Mouse (Mus musculus) spleen, postnatal 14 days (tissue): ENCODE data around the gene Myt1.

Source experiments
- DNase-seq, 2 experiments: peaks; one replicate each; pipeline ENCODE4 v3.0.0; 2021 to 2022; ENCODE audit warnings: low spot score in 2 of 2

The Myt1 gene

GRCm38 (mm10) chr2:181763006-181763830 lies at the start of gene Myt1:
Gene Myt1 (plus strand): TSS chr2:181763332.
- no peak for DNase-seq

DNA sequence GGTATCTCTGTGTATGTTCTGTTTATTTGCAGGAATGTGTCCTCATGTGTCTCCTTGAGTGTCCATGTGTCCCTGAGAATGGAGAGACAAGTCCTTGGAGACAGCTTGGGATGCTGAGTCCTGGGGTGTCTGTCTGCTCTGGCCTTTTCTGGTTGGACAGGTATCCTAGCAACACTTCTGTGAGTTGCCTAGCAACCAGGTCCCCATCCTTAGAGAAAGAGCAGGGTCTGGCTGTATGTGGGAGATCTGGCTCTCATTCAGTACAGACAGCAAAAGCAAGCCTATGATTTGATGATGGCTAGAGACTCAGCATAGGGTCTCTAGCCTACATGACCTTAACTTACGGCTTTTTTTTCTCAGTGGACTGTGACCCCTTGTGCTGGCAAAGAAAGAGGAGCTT lies 49.4 kb upstream of the Myt1 start:
- DNase-seq, result no peak

DNA sequence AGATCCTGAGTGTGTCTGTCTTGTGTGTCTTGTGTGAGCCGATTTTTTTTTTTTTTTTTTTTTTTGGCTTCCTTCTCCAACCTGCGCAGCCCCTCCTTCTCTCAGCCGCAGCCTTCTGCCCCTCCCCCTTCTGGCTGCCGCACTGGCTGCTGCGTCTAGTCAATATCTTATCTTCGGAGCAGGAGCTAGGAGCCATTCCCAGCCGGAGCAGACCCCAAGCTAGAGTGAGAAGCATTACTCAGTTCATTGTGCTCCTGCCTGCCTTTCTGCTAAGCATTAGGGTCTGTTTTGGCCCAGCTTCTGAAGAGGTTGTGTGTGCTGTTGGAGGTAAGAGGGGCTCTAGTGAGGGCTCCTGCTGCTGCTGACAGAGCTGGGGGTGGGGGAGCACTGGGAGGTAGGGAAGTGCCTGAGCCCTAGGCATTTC lies 48.2 kb upstream of the Myt1 start, which contains the start of gene Oprl1:
TSS of gene Oprl1 (plus strand) at position 114 of the 424 bp plus-strand sequence.
- no peak for DNase-seq

GRCm38 (mm10) chr2:181715382-181715781 lies 47.8 kb upstream of the Myt1 start:
- no peak for DNase-seq

DNA sequence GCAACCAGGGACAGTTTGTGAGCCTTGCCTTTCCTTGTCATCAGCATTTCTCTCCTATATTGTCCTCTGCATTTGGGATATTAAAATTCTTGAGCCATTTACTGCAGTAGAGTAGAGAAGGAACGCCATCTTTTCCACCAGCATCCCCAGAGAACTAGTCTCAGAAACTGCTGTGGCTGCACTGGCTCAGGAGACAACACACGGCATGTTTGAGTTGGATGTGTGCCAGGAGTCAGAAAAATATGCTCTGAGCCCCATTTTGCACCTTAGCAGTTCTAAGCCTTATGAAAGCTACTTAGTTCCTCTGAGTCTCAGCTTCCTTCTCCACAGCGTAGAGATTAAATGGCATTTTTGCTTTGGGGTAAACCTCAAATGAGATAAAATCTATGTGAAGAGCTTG lies 46.1 kb upstream of the Myt1 start:
- DNase-seq, result no peak

- no peak for DNase-seq
Measured at GRCm38 (mm10) chr2:181720061-181720460, 43.1 kb upstream of the Myt1 start.

DNA sequence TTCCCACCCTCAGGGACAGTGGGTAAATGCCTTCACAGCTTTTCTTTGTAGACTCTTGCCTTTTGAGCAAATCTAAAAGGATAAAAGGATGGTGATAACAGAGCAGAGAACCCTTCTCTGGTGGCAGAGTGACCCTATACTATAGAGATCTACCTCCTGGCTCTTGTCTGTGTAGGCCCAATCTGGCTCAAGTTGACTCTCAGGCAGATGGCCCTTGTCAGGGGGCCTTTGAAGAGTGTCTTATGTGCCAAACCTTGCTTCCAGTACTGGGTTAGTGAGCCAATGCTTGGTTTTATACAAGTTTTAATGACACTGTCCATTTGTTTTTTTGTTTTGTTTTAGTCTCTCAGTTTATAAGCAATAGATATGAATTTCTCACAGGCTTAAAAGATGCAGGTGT lies 41.9 kb upstream of the Myt1 start:
- DNase-seq, result no peak

GRCm38 (mm10) chr2:181722213-181722612 lies 40.9 kb upstream of the Myt1 start:
- no peak for DNase-seq

DNA sequence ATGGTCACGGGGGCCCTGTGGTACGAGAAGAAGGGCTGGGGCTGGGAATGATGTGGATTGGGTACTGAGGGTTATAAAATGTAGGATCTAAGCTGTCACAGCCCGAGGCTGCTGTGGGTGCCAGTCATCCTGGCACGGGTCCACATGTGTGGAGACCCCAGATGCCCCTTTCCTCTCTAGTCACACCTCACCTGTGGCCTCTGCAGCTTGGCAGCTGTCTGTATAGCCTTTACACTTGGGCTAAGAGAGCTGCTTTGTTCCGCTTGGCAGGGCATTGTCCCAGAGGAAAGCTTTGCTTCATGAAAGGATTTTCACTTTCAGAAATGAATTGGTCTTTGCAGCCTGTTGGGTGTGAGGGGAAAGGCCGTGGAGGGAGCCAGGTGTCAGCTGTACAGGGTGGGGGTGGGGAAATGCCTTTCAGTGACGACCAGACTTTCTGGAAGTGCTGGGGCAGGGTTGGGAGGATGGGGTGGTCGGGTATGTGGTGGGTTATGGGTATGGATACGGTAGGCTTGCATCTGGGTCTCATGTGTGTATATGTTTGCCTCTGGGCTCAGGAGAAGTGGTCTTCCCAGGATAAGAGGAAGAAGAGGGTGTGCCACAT lies 35.4 kb upstream of the Myt1 start:
- DNase-seq, result no peak

- no peak for DNase-seq
Measured at GRCm38 (mm10) chr2:181730051-181730450, 33.1 kb upstream of the Myt1 start.

DNA sequence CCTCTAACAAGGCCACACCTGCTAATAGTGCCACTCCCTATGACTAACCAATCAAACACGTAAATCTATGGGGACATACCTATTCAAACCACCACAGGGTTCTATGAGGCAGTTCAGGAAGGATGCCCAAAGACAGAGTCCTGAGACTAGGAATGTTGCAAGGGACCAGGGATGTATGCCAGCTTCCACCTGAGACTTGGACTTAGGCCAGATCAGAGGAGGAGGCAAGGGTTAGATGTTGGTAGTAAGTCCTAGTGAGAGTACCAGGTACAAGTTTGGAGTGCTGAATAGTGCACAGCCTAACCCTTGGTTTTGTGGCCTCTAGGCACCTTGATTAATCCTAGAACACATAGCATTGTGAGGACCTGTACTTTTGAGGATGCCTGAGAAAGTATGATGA lies 10.5 kb upstream of the Myt1 start:
- DNase-seq, result no peak

DNA sequence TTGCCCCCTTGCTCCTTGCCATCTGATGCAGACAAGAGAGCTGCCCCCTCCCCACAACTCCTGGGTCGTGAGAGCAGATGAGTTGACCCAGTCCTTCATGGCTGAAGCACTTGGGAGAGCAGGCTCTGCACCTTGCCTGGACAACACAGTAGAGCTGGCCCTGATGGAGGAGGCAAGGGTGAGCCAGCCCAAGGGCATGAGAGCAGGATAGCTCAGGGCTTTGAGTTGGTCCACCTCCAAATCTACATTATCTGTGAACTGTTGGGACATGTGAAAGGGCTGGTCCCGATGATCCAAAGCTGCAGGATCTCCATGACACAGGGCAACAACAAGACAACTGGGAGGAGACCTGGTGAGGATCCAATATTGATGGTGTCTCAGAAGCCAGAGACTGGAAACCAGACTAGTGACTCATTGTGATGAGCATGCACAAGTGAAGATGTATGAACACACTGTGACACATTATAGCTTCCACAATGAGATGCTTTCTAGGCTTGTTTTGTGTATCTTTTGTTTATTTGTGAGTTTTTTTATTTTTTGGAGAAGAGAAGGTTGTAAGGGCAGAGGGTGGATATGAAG lies 4.9 kb upstream of the Myt1 start:
- no peak for DNase-seq

DNA sequence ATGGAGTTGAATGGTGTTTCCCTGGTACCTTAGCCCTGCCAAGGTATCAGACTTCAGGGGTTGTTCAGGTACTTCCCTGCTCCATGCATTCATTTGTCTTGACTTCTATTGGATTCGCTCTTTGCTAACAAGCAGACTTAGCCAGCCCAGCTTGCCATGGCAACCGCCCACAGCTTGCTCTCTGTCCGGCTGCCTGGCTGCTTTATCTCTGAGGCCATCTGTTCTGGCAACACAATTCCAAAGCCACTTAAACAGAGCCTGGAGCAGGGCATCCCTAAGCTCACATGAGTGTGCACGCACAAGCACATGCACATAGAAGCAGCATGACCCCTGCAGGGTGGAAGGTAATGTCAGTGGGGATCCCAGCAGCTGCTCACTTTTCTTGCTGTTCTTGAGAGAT lies 4.1 kb upstream of the Myt1 start:
- DNase-seq, result no peak

DNA sequence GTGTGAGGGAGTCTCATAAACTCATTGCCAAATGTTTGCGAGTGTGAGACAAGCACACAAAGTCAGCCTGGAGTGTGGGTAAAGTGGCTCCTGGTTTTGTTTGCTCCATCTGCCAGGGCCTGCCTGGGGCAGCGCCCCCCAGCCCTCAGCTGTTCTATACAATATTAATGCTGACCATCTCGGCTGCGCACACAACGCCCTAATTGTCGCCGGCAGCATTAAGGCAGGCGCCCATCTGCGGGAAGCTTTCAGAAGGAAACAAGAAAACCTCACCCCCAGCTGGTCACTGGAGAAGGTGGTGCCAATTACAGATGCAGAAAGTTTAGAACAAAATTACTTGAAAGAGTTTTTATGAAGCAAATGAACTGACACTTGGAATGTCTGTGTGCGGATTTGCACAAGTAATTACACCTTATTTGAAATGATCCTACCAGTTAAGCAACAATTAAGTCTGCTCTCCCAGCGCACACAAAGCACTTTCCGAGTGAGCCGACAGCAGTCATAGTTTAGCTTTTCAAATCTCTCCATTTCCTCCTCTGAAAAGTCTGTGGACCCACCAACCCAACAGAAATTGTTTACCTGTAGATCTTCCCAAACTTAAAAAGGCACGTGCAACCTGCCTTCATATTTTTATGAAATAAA lies 875 bp downstream of the Myt1 start:
- DNase-seq, result no peak

- no peak for DNase-seq
Measured at GRCm38 (mm10) chr2:181764600-181764999, 1.5 kb downstream of the Myt1 start.

- DNase-seq, result no peak
Measured at GRCm38 (mm10) chr2:181765251-181765650, 2.1 kb downstream of the Myt1 start.

GRCm38 (mm10) chr2:181766672-181767557 lies 3.8 kb downstream of the Myt1 start:
- no peak for DNase-seq

DNA sequence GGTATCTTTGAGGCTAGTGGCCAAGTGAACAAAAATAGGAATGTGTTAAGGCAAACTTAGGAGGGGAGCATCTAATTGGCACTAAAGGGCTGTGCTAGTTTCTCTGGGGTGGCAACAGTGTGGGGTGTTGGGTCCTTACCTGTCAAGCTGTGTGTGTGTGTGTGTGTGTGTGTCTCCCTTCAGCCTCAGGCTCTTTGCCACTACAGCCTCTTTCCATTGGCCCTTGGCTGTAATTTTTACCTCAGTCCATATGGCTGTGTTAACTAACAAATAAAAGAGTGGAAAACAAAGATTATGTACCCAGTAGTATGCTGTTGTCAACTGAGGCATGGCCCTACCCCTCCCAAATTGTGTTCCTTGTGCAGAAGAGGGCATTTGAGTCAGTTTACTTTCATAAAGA lies 5.3 kb downstream of the Myt1 start:
- no peak for DNase-seq

- no peak for DNase-seq
Measured at GRCm38 (mm10) chr2:181769397-181769796, 6.3 kb downstream of the Myt1 start.

DNA sequence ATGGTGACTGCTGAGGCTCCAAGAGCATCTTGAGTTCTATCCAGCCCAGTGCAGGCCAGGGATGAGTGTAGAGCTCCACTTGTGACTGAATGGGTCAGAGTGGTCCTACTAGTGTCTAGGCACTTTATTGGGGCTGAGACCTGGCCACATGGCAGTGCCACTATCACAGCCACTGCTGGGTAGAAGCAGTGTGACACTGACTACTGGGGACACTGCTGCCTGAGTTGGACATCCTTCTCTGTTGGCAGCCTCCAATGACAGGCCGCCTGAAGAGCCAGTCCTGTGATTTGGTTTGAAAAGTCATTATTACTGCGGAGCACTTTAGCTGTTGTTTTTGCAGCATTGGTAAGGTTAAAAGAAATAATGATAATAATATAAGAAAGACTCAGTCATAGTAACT lies 10.1 kb downstream of the Myt1 start:
- no peak for DNase-seq

GRCm38 (mm10) chr2:181775786-181776185 lies 12.7 kb downstream of the Myt1 start:
- DNase-seq, result no peak

- no peak for DNase-seq
Measured at GRCm38 (mm10) chr2:181777715-181778114, 14.6 kb downstream of the Myt1 start.
